Mouse (Mus musculus) fibroblast of lung, adult 2 months (primary cell): ENCODE data around the gene Upk3b.

Experiments
- DNase-seq: peaks from one replicate; pipeline ENCODE4 v3.0.0-alpha.2; 2011; ENCODE audit warnings: low read depth

Gene Upk3b

DNA sequence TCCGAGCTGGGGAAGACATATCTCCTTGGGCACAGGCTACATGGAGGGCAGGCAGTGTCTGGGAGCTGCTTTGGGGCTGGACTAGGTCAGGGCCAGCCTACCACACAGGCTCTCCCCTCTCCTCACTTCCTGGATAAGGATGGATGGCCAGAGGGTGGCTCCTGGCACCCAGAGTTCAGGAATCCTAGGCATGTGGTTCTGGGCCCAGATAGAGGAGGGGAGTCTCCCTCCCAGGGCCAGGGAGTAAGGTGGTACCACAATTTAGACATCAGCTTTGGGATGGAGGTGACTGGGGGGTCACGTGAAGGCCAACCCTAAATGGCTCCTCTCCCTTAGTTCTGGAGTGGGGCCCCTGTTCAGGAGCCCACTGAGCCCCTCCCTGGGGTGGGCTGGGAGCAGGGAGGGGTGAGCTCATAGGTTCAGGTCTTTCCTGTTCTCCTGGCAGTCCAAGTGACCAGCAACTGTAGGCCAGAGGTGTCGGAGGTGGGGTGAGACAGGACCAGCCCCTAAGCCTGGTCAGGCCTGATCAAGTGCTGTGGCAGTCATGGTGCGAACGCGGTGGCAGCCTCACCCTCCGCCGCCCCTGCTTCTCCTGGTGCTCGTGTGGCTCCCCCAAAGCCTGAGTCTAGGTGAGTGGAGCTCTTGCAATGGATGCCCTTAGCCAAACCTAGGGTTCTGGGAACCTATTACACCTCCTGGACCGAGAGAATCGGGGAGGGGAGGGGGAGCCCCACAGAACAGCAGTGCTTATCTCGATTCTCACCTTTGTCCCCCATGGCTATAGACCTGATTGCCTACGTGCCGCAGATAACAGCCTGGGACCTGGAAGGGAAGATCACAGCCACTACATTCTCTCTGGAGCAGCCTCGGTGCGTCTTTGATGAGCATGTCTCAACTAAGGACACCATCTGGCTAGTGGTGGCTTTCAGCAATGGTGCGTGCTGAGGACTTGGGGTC lies at the start of gene Upk3b:
Upk3b (plus strand) TSS at position 239 of the 957 bp plus-strand sequence.
- DNase-seq: no peak

DNA sequence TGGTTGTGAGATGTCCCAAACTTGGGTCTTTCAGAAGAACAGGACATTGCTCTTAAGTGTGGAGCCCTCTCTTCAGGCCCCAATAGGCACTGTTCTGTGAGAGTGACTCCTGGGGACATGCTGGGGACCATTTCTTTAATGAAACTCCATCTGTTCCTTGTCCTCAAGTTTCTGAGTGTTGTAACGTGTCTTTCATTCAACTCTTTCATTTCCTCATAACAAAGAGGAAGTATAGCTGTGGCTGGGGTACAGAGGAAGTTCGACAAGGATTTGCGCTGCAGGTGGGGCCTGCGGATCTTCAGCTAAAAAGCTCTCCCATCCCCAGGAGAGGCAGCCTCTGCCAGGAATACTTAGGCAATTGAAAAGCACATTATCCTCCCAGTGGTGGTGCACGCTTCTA lies 47.7 kb upstream of the Upk3b start:
- no peak for DNase-seq

DNA sequence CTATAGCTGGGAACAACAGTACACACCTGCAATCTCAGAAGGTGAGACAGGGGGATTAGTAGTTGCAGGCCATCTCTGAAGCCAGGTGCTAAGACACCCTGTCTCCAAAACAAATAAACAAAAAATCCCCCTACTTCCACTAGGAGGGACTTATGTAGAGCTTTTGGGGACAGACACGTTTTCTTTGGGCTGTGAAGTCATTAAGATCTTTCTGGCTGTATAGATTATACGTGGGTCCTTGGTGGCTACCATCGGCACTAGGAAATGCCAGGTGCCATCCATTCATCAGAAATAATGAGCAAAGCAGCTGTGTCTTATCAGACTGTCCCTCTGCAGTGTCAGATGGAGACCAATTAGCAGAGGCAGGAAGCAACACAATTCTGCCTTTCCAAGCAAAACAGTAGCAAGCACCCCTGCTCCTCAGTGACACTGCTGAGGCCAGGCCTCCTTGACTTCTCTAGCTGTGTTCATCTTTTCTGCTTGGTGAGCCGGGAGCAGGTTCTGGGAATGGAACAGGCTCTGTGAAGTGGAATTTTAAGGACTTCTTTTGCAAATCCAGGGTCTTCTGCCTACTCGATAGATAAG lies 44.8 kb upstream of the Upk3b start:
- DNase-seq: no peak

DNA sequence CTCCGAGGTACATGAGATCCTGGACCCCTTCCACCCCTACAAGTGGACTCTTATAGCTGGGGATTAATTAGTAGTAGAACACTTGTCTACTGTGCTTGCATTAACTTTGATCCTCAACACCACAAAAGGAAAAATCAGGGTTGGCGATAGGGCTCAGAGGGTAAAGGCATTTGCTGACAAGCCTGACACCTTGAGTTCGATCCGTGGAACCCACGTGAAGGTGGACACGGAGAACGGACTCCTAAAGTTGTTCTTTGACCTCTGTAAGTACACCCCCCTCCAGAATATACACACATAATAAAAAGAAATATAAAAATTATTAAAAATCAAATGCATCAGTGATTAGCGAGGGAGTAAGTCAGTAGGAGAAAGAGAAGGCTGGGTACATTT lies 44.0 kb upstream of the Upk3b start:
- DNase-seq: no peak

DNA sequence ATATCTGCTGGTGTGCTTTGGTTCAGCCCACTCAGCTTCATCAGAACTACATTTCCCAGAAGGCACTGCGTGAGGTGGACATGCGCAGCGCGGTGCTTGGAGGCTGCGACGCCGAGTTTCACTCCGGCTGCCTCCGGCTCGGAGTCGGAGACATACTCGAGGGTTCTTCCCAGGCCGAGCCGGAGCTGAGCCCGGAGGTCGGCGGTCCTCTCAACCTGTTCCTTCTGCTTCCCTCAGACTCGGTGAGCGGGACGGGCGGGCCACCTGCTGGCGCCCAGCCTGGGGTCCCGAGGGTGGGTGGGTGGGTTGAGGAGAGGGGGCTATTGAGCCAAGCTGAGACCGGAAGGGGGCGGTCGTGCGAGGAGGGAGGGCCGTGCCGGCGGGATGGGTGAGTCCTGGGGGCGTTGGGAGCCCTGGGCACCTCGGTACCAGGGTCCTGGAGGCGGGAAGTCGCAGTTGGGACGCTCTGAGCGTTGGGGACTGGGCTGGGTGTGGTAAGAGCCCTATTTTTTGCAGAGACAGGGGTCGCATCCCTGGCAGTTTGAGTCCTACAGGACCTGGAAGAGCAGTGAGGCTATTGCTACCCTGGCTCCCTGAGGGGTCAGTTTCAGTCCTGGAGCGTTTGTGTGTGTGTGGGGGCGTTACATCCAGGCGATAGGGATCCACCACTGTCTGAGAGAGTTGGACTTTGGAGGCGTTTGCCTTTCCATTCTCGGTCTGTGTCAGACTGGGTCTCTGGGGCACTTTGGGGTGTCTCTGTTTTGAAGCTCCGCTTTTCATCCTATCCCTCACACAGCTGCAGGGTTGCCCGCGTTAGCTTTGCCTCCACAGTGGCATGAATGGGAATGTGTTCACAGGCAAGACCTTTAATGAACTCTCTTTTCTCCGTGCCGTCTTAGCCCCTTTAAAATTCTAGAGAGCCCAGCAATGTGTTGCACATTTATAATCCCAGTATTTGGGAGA lies 43.3 kb upstream of the Upk3b start, which contains the start of gene Dtx2:
Dtx2 (plus strand) TSS at position 76 of the 963 bp plus-strand sequence.
- DNase-seq: peak; percentile 83

DNA sequence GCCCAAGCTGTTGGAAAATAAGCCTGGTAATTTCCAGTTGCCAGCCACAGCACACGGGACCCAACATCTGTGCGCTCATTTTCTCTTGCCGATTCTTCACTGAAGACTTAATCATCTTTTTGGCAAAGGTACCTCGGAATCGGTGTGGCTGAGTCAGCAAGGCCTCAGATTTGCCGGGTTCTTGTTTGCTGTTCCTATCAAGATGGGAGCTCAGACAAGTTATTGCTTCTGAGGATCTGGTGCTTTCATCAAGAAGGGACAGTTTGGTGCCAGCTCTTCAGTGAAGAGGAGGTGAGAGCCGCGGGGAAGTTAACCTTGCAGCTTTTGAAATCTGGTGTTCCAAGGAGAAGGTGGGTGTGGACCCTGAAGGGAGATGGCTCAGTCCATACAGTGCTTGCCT lies 42.1 kb upstream of the Upk3b start:
- DNase-seq: no peak

DNA sequence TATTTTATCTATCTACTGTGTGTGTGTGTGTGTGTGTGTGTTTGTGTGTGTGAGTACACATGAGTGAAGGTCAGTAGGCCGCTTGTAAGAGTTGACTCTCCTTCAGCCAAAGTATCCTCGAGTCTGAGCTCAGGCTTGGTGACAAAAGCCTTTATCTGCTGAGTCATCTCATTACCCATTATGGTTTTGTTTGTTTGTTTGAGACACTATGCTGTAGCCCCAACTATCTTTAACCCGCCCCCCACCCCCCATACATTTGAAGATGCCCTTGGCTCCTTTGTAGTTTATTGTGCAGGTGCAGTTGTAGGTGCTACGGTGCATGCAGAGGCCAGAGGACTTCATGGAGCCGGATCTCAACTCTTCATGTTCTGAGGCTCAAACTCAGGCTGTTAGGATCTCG lies 37.1 kb upstream of the Upk3b start:
- DNase-seq: no peak

DNA sequence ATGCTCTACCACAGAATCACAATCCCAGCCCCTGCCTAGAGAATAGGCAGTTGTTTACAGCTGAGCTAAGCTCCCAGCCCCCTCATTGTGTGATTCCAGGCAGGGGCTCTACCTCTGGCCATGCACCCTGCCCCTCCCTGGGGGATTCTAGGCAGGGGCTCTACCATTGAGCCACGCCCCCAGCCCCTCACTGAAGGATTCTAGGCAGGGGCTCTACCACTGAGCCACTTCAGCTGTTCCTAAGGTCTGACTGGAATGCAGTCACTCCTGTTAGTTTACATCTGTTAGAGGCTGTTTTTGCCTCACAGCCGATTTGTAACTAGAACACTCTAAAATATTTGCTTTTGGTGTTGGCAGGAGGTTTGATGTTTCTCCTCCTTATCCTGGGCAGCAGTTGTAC lies 36.0 kb upstream of the Upk3b start:
- DNase-seq: no peak

DNA sequence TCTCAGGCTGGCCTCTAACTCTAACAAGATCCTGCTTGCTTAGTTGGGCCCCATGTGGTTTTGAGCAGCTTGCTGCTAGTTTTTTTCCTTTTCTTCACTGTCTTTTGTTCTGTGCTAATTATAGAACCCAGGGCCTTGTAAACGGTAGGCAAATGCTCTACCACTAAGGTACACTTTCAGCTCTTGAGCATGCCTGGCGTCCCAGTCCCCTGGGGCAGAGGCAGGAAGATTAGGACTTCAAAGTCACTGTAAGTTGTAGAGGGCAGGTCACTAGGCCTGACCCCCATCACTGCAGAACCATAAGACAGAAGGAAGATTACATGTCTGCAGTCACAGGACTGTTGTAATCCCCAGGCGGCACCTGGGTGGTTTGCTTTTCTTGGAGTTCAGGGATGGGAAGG lies 35.5 kb upstream of the Upk3b start:
- no peak for DNase-seq

DNA sequence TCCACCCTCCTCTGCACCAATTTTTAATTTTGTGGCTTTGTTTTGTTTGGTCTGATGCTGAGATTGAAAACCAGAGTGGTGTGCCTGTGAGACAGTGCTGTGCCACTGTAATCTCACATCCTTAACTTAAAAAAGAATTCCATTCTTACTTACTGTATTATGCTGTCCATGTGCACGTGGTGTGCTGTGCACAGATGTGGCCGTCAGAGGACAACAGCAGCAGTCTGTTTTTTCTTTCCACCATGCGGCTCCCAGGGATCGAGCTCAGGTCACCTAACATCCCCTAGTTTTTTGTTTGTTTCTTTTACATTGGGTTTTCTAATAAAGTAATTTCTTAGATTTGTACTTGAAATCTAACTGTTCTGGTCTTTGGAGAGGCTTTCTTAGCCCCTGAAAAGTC lies 33.8 kb upstream of the Upk3b start:
- no peak for DNase-seq

DNA sequence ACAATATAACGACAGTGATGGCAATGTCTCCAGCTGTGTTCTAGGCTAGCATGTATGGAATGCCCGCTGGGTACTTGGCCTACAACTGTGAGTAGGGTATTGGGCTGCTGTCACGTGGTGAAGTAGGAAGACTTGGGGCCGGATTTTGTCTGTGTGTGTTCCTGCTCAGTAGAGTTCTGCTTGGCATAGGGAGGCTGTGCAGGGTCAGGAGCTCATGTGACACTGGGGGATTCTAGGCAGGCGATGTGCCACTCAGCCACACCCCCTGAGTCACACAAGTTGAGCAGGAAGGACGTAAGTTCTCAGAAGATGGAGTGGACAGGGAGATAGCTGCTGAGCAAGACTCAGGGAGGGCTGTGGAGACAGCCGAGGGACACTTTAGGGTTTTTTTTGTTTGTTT lies 30.6 kb upstream of the Upk3b start:
- no peak for DNase-seq

DNA sequence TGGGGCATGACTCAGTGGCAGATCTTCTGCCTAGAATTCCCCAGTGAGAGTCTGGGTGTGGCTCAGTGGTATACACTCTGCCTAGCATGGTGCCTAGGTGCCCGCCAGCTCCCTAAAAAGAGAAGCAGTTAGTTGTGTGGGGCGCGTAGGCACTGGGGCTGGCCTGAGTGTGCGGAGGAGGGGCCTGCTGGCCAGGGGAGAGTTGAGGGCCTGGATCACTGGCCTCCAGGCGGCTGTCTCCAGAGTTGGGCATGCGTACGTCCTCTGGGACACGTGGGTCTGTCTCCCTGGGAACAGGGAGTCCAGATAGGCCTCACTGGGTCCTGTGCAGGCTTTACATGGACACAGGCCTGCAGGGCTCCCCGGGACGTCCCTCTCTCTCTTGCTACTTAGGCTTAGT lies 23.4 kb upstream of the Upk3b start:
- DNase-seq: no peak

DNA sequence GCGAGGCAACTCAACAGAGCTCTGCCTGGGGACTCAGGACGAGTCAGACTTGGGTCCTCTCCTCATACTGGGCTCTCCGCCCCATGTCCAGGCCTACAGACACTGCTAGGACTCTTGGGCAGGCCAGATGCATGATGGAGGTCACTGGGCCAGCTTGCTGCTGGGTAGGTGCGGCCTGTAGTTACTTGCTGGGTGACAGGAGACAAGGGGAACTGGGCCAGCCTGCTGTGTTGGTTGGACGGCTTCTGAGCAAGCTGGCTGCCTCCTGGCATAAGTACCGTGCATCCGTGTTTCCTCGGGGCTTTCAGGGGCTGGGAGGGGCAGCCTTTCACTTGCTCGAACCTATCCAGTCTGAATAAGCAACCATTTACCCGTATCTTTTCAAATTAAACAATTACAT lies 22.7 kb upstream of the Upk3b start:
- DNase-seq: no peak

DNA sequence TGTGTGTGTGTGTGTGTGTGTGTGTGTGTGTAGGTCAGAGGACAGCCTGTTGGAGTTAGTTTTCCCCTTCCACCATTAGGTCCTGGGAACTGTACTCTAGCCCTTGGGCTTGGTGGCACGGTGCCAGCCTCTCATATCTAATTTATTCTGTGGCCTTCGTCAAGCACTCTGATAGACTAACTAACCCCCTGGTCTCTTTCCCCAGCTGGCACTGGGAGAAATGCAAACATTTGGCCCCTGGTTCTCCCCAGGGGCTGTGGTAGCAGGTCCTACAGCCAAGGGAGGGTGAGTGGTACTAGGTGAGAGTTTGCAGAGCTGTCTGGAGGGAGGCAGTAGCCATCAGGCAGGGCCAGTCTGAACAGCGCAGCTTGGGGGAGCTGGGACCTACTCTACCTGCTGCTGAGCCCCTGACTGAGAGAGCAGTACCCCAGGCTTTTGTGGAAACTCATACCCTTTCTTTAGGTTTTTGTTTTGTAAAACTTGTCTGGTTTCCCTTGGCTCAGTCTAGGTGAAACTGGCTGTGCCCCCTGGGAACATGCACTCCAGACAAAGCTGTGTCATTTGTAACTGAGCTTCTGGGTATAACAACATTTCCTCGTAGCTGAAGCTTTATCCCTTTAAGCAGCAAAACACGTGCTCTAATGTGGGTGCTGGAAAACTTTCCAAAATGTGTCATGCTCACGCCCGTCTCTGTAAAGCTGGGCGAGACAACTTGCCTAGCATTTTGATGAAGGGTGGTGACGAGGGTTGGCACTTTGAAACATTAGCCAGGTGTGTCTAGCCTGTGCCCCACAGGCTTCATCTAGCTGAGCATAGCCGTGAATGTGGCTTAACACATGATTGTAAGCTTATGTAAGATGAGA lies 22.1 kb upstream of the Upk3b start:
- DNase-seq: no peak

DNA sequence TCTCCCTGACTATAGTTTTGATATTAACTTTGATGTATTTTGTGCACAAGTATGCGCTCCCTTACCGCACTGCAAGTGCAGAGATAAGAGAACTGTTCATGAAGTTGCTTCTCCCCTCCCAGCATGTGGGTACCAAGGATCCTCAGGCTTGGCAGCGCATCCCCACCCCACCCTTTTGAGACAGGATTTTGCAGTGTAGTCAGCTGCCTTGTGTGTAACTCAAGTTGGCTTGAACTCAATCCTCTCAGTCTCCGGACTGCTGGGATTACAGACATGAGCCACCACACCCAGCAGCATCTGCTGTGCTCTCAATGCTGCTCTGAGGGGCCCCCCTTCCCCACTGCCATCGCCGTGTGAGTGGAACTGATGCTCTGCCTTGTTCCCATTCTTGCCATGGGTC lies 21.0 kb upstream of the Upk3b start:
- no peak for DNase-seq

DNA sequence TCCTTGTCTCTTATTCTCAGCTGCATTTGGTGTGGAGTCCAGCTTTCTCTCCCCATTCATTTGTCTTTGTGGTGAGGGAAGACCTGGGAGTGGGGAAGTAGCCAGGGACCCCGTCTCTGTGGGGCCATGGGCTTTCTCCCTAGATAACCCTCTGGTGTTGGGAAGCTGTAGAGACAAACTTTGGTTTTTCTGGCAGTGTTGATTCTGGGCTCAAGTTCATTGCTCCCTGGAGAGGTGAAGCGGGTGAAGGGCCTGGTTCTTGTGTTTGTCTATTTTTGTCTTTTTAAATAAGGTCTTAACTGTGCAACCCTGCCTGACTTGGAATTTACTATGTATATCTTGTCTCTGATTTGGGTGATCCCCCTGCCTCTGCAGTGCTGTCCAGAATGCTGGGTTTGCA lies 19.6 kb upstream of the Upk3b start:
- no peak for DNase-seq

DNA sequence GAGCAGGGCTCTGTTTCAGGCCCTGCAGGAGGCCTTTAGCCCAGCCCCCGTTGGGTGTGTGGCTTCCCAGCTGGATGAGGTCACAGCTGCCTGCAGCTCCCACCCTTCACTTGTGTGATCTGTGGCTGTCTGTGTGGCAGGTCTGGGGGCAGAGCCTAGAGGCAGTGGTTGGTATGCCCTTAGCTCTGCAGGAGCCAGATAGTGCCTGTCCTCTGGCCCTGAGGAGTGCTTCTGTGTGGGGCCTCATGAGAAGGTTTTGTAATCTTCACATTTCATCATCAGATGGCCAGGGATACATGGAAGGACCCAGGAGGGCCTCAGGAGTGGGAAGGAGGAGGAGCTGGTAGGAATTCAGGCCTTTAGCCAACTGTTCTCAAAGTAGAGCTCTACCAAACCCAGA lies 18.4 kb upstream of the Upk3b start:
- DNase-seq: no peak

DNA sequence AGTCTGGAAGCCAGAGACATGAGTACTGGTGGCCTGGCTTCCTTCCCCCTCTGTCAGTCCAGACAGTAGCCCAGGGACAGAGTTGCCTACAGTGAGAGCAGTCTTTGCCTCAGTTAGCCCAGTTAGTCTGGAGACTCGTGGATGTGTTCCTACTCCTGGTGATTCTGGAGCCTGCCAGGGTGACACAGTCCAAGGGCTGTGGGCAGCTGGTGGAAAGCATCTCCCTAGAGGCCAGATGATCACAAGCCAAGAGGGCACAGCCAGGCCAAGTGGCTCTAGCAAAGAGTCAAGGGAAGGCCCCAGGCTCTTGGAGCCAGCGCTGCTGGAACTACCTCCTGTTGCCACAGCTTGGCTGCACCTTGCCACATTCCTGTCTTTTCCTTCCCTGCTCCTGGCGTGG lies 12.6 kb upstream of the Upk3b start:
- DNase-seq: no peak

DNA sequence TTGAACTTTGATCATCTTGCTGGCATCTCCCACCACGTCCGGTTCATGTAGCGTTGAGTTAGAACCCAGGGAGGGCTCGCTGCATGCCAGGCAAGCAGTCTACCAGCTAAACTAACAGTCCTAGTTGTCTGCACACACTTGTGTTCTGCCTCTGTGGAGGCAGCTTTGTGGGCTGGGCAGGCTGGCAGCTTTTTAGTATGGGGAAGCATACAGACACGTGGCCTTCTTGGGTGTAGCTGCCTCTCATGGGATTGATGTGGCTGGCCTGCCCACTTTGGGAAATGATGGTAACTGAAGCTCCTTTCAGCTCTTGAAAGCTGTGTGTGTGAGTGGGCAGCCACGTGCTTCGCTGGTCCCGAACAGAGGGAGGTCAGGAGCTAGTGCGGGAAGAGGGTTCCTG lies 11.4 kb upstream of the Upk3b start:
- DNase-seq: no peak

DNA sequence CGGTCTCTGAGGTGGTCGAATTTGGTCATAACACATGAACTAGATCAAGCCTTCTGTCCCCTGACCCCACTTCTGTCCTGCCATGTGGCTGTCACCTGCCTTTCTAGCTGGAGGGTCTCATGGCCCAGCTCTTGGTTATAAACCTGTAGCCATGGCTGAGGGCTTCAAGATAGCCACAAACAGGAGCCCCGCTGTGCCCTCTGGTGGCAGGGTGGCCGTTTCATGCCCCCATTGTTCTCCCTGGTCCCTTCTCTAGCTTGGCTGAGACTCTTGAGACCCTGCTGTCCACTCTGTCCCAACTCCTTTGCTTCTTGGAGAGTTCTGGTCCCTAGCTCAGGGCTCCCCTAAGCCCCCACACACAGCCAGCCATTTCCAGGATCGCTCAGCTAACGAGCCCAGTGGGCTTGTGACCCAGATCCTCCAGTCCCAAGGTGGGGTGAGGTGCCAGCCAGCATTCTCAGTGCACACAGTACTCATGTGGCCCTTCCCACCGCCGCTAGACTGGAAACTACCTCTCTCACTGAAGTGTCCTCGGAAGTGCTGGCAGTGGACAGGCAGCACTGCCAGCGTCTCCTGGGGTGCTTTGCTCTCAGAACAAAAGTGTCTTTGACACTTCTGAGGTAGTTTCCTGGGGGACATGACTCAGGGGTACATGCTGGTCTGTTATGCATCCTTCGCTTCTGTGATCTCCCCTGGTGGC lies 10.5 kb upstream of the Upk3b start:
- DNase-seq: no peak

DNA sequence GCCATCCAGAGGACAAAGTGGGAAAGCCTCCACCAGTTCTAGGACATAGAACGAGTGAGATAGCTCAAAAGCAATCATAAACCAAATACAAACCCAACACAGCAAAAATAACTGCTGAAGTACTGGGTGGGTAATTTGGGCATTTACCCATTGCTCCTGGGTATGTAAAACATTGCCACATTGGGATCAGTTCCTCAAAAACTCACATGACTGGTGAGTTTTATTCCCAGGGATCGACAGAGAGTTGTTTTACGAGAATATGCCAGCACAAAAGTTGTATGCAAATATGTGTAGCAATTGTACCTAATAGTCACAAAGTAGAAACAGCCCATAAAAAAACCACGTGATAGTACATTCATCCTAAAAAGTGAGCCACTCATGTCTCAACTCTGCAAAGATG lies 3.4 kb upstream of the Upk3b start:
- no peak for DNase-seq
